Mouse (Mus musculus) forebrain, embryonic 14.5 days (tissue): ENCODE measurements around the gene Cd34. TPM values are rescaled to one million over a fixed set of nuclear protein-coding genes. Genes with fewer than 3 reads are reported as not detected.

Source experiments
- polyA plus RNA-seq: library from polyadenylated mRNA; unstranded; fragments of >200 nt; fragmentation: Nextera tagmentation; extraction: Ambion mirVana; gene quantifications from 2 replicates; pipeline ENCODE4 v1.2.1, GENCODE M21; 2014

Cd34 gene
- polyA plus RNA-seq, 1 experiment from 2014 or later, result 36.9 TPM

Other genes starting within 250 kb of the Cd34 start
- gene Cd46, start 153.4 kb downstream of the Cd34 start, polyA plus RNA-seq, result 0.90 and 0.93 TPM in 2 replicates
- gene Cr1l, start 192.8 kb downstream of the Cd34 start, polyA plus RNA-seq, result 38.3 and 40.1 TPM in 2 replicates
- gene Cr2, start 237.9 kb downstream of the Cd34 start, polyA plus RNA-seq, result 0.27 and 0.38 TPM in 2 replicates